Mouse (Mus musculus) forebrain, embryonic 16.5 days (tissue): ENCODE measurements around the gene Kidins220. TPM values are rescaled to one million over a fixed set of nuclear protein-coding genes. Genes with fewer than 3 reads are reported as not detected.

Experiments
- ATAC-seq: fragments of 200-750 bp; cut with Nextera tagmentation; 2 replicates; pipeline ENCODE4 v1.8.0; 2017; ENCODE audit warnings: mild to moderate bottlenecking, moderate library complexity
- H3K27ac ChIP-seq: fragments of 300-500 bp; sonication (generic); 2 replicates; pipeline ENCODE4 v1.5.1; 2014; ENCODE audit warnings: low read length, control low read depth
- H3K27me3 ChIP-seq: fragments of 300-500 bp; sonication (generic); replicated peaks from 2 replicates; pipeline ENCODE4 v1.6.1; 2014; ENCODE audit warnings: low read length; ENCODE audit not compliant: control insufficient read depth, insufficient read depth
- H3K36me3 ChIP-seq: fragments of 300-500 bp; sonication (generic); 2 replicates; pipeline ENCODE4 v1.6.1; 2014; ENCODE audit not compliant: control insufficient read depth, insufficient read depth
- H3K4me1 ChIP-seq: fragments of 300-500 bp; sonication (generic); replicated peaks from 2 replicates; pipeline ENCODE4 v1.6.1; 2014; ENCODE audit warnings: low read length; ENCODE audit not compliant: control insufficient read depth, insufficient read depth
- H3K4me2 ChIP-seq: fragments of 300-500 bp; sonication (generic); 2 replicates; pipeline ENCODE4 v1.6.1; 2014; ENCODE audit warnings: mild to moderate bottlenecking, low read length, control low read depth
- H3K4me3 ChIP-seq: fragments of 300-500 bp; sonication (generic); replicated peaks from 2 replicates; pipeline ENCODE4 v1.5.1; 2014; ENCODE audit warnings: mild to moderate bottlenecking, low read length, control low read depth
- H3K9ac ChIP-seq: fragments of 300-500 bp; sonication (generic); replicated peaks from 2 replicates; pipeline ENCODE4 v1.6.1; 2014; ENCODE audit warnings: low read depth, low read length, control low read depth
- H3K9me3 ChIP-seq: fragments of 300-500 bp; sonication (generic); 2 replicates; pipeline ENCODE4 v1.6.1; 2016; ENCODE audit warnings: low read length; ENCODE audit not compliant: control insufficient read depth
- WGBS: fragments of 180-500 bp; shearing (Covaris S2); extraction: QIAGEN DNeasy Blood & Tissue Kit; methylation state at CpG from one replicate; pipeline ENCODE4 v1.1.7; 2014; 5-methylcytosine and 5-hydroxymethylcytosine counted together
- polyA plus RNA-seq: library from polyadenylated mRNA; unstranded; fragments of >200 nt; fragmentation: Nextera tagmentation; extraction: Ambion mirVana; gene quantifications from 2 replicates; pipeline ENCODE4 v1.2.1, GENCODE M21; 2015

The Kidins220 gene
- polyA plus RNA-seq, 1 experiment from 2014 or later = 179 TPM

- H3K4me1 ChIP-seq = peaks cover 45% of the 10 kb centered on the region
- no peaks in the 10 kb centered on the region for H3K27me3 ChIP-seq
- H3K4me2 ChIP-seq = peak overlapping the region; percentile 97
- ATAC-seq = peak; percentile 69
- peak overlapping the region; percentile 63 for H3K9ac ChIP-seq
- peak overlapping the region; percentile 86 for H3K27ac ChIP-seq
- no peaks in the 10 kb centered on the region for H3K9me3 ChIP-seq
- WGBS = under 1% methylated on average over 58 of the region's 61 CpGs
- peak overlapping the region; percentile 58 for H3K4me3 ChIP-seq
- no peaks in the 10 kb centered on the region for H3K36me3 ChIP-seq
These were observed 124.0 kb downstream of the Kidins220 start for GRCm38 (mm10) chr12:25098561-25099312.

- Histone ChIP-seq H3K9ac (peak overlapping the region; percentile 63), H3K4me3 (peak overlapping the region; percentile 58), H3K9me3 (no peaks in the 10 kb centered on the region), H3K4me1 (peaks cover 45% of the 10 kb centered on the region), H3K27ac (peak overlapping the region; percentile 86), H3K27me3 (no peaks in the 10 kb centered on the region), H3K4me2 (peak overlapping the region; percentile 97), H3K36me3 (no peaks in the 10 kb centered on the region)
- ATAC-seq = no peak
- 0% methylated on average over 9 of the region's 9 CpGs for WGBS
These were observed 124.5 kb downstream of the Kidins220 start for GRCm38 (mm10) chr12:25099313-25099562.

GRCm38 (mm10) chr12:25099563-25100408 lies 125.1 kb downstream of the Kidins220 start:
- Histone ChIP-seq H3K36me3 (no peaks in the 10 kb centered on the region), H3K4me1 (peaks cover 45% of the 10 kb centered on the region), H3K27ac (peak overlapping the region; percentile 86), H3K9me3 (no peaks in the 10 kb centered on the region), H3K4me2 (peak overlapping the region; percentile 97), H3K9ac (peak overlapping the region; percentile 63), H3K27me3 (no peaks in the 10 kb centered on the region), H3K4me3 (peak overlapping the region; percentile 58)
- under 1% methylated on average over 37 of the region's 38 CpGs for WGBS
- ATAC-seq = no peak

- Histone ChIP-seq H3K4me3 (peak overlapping the region; percentile 58), H3K9ac (peak overlapping the region; percentile 63), H3K27me3 (no peaks in the 10 kb centered on the region), H3K36me3 (no peaks in the 10 kb centered on the region), H3K9me3 (no peaks in the 10 kb centered on the region), H3K4me1 (peaks cover 45% of the 10 kb centered on the region), H3K4me2 (peak overlapping the region; percentile 97), H3K27ac (peak overlapping the region; percentile 86)
- no peak for ATAC-seq
- under 1% methylated on average over 53 of the region's 59 CpGs for WGBS
These were observed 125.9 kb downstream of the Kidins220 start for GRCm38 (mm10) chr12:25100411-25101217.

- 31% methylated on average over 5 of the region's 5 CpGs for WGBS
- H3K4me2 ChIP-seq = peak overlapping the region; percentile 97
- peaks cover 44% of the 10 kb centered on the region for H3K4me1 ChIP-seq
- no peak overlapping the region for H3K27ac ChIP-seq
- no peak overlapping the region for H3K4me3 ChIP-seq
- H3K9ac ChIP-seq = no peak overlapping the region
- H3K36me3 ChIP-seq = no peaks in the 10 kb centered on the region
- H3K27me3 ChIP-seq = no peaks in the 10 kb centered on the region
- ATAC-seq = no peak
- no peaks in the 10 kb centered on the region for H3K9me3 ChIP-seq
These were observed 126.7 kb downstream of the Kidins220 start for GRCm38 (mm10) chr12:25101389-25101788.

GRCm38 (mm10) chr12:25103911-25104310 lies 129.2 kb downstream of the Kidins220 start:
- no peak overlapping the region for H3K4me2 ChIP-seq
- no peak for ATAC-seq
- peaks cover 25% of the 10 kb centered on the region for H3K4me1 ChIP-seq
- H3K36me3 ChIP-seq = no peaks in the 10 kb centered on the region
- no peaks in the 10 kb centered on the region for H3K27me3 ChIP-seq
- H3K4me3 ChIP-seq = no peak overlapping the region
- H3K9ac ChIP-seq = no peak overlapping the region
- no peaks in the 10 kb centered on the region for H3K9me3 ChIP-seq
- 79% methylated on average over 6 of the region's 6 CpGs for WGBS
- no peak overlapping the region for H3K27ac ChIP-seq

- Histone ChIP-seq H3K9me3 (no peaks in the 10 kb centered on the region), H3K9ac (no peak overlapping the region), H3K4me3 (no peak overlapping the region), H3K4me1 (peaks cover 19% of the 10 kb centered on the region), H3K27me3 (no peaks in the 10 kb centered on the region), H3K4me2 (no peak overlapping the region), H3K27ac (no peak overlapping the region), H3K36me3 (no peaks in the 10 kb centered on the region)
- no peak for ATAC-seq
These were observed 129.8 kb downstream of the Kidins220 start for GRCm38 (mm10) chr12:25104541-25104940.

GRCm38 (mm10) chr12:25108865-25109264 lies 134.1 kb downstream of the Kidins220 start:
- no peaks in the 10 kb centered on the region for H3K36me3 ChIP-seq
- H3K27me3 ChIP-seq = no peaks in the 10 kb centered on the region
- H3K4me3 ChIP-seq = no peak overlapping the region
- no peak for ATAC-seq
- no peak overlapping the region for H3K4me2 ChIP-seq
- WGBS = 85% methylated on average over 2 of the region's 2 CpGs
- H3K9me3 ChIP-seq = no peaks in the 10 kb centered on the region
- no peaks in the 10 kb centered on the region for H3K4me1 ChIP-seq
- H3K9ac ChIP-seq = no peak overlapping the region
- H3K27ac ChIP-seq = no peak overlapping the region
